Mouse (Mus musculus) stomach, embryonic 15.5 days (tissue): Measurements from ENCODE around the gene Calu. TPM values are rescaled to one million over a fixed set of nuclear protein-coding genes. Genes with fewer than 3 reads are reported as not detected.
"Not testable (repeated sequence)": the region's sequence is repeated elsewhere in the genome, so short reads cannot be mapped to it uniquely, and the experiment has no call there.

Experiments
- ATAC-seq: fragments of 200-750 bp; cut with Nextera tagmentation; 2 replicates; pipeline ENCODE4 v1.8.0; 2017; ENCODE audit warnings: low read depth, moderate number of reproducible peaks, moderate TSS enrichment; ENCODE audit not compliant: insufficient read depth, low FRiP score
- H3K27ac ChIP-seq: fragments of 300-500 bp; sonication (generic); 2 replicates; pipeline ENCODE4 v1.5.1; 2015; ENCODE audit warnings: mild to moderate bottlenecking, inconsistent platforms
- H3K27me3 ChIP-seq: fragments of 300-500 bp; sonication (generic); replicated peaks from 2 replicates; pipeline ENCODE4 v1.6.1; 2015; ENCODE audit warnings: inconsistent platforms
- H3K36me3 ChIP-seq: fragments of 300-500 bp; sonication (generic); 2 replicates; pipeline ENCODE4 v1.6.1; 2015; ENCODE audit warnings: inconsistent platforms
- H3K4me1 ChIP-seq: fragments of 300-500 bp; sonication (generic); 2 replicates; pipeline ENCODE4 v1.6.1; 2015; ENCODE audit warnings: inconsistent platforms
- H3K4me2 ChIP-seq: fragments of 300-500 bp; sonication (generic); 2 replicates; pipeline ENCODE4 v1.6.1; 2015; ENCODE audit warnings: mild to moderate bottlenecking, inconsistent platforms
- H3K4me3 ChIP-seq: fragments of 300-500 bp; sonication (generic); replicated peaks from 2 replicates; pipeline ENCODE4 v1.5.1; 2015; ENCODE audit warnings: inconsistent platforms
- H3K9ac ChIP-seq: fragments of 300-500 bp; sonication (generic); 2 replicates; pipeline ENCODE4 v1.6.1; 2015; ENCODE audit warnings: inconsistent platforms
- H3K9me3 ChIP-seq: fragments of 300-500 bp; sonication (generic); 2 replicates; pipeline ENCODE4 v1.6.1; 2016; ENCODE audit warnings: inconsistent platforms
- WGBS: fragments of 180-500 bp; shearing (Covaris S2); methylation state at CpG from one replicate; pipeline ENCODE4 v1.1.7; 2015; 5-methylcytosine and 5-hydroxymethylcytosine counted together
- polyA plus RNA-seq: library from polyadenylated mRNA; unstranded; fragments of >200 nt; fragmentation: Nextera tagmentation; extraction: Ambion mirVana; gene quantifications from 2 replicates; pipeline ENCODE4 v1.2.1, GENCODE M21; 2015

The Calu gene
- polyA plus RNA-seq, 1 experiment from 2014 or later = 327 TPM

GRCm38 (mm10) chr6:29365277-29365676 is 17.4 kb downstream of the Calu start:
- no peaks in the 10 kb centered on the region for H3K9me3 ChIP-seq

GRCm38 (mm10) chr6:29377386-29377785 is 29.5 kb downstream of the Calu start:
- H3K36me3 ChIP-seq = peaks cover 29% of the 10 kb centered on the region
- no peak for ATAC-seq
- no peaks in the 10 kb centered on the region for H3K4me1 ChIP-seq
- no peak overlapping the region for H3K4me2 ChIP-seq
- no peaks in the 10 kb centered on the region for H3K27me3 ChIP-seq
- no peak overlapping the region for H3K4me3 ChIP-seq
- H3K27ac ChIP-seq = no peak overlapping the region
- 91% methylated on average over 4 of the region's 4 CpGs for WGBS
- H3K9me3 ChIP-seq = no peaks in the 10 kb centered on the region
- H3K9ac ChIP-seq = no peak overlapping the region

More at GRCm38 (mm10) chr6:29365277-29365676, 17.4 kb downstream of the Calu start:
- WGBS = 86% methylated on average over 1 of the region's 1 CpGs
- H3K27me3 ChIP-seq = no peaks in the 10 kb centered on the region
- no peak overlapping the region for H3K4me3 ChIP-seq
- no peak for ATAC-seq
- no peaks in the 10 kb centered on the region for H3K4me1 ChIP-seq
- H3K27ac ChIP-seq = no peak overlapping the region
- H3K36me3 ChIP-seq = peaks cover 20% of the 10 kb centered on the region
- H3K4me2 ChIP-seq = no peak overlapping the region
- no peak overlapping the region for H3K9ac ChIP-seq

- ATAC-seq = no peak
- peaks cover 21% of the 10 kb centered on the region for H3K36me3 ChIP-seq
- WGBS = 92% methylated on average over 10 of the region's 10 CpGs
- H3K4me3 ChIP-seq = no peak overlapping the region
- no peaks in the 10 kb centered on the region for H3K4me1 ChIP-seq
- no peaks in the 10 kb centered on the region for H3K9me3 ChIP-seq
- no peak overlapping the region for H3K9ac ChIP-seq
- no peaks in the 10 kb centered on the region for H3K27me3 ChIP-seq
- H3K27ac ChIP-seq = no peak overlapping the region
- no peak overlapping the region for H3K4me2 ChIP-seq
Measured at GRCm38 (mm10) chr6:29378678-29379077, 30.8 kb downstream of the Calu start.

- H3K27ac ChIP-seq = no peak overlapping the region
- 91% methylated on average over 6 of the region's 6 CpGs for WGBS
- no peak for ATAC-seq
- H3K4me1 ChIP-seq = no peaks in the 10 kb centered on the region
- no peak overlapping the region for H3K4me2 ChIP-seq
- no peak overlapping the region for H3K9ac ChIP-seq
- H3K36me3 ChIP-seq = peaks cover 12% of the 10 kb centered on the region
- no peaks in the 10 kb centered on the region for H3K27me3 ChIP-seq
- H3K4me3 ChIP-seq = no peak overlapping the region
- no peaks in the 10 kb centered on the region for H3K9me3 ChIP-seq
Measured at GRCm38 (mm10) chr6:29379954-29380353, 32.1 kb downstream of the Calu start.

GRCm38 (mm10) chr6:29382442-29382841 is 34.6 kb downstream of the Calu start:
- Histone ChIP-seq H3K27ac (no peak overlapping the region), H3K9ac (no peak overlapping the region), H3K27me3 (no peaks in the 10 kb centered on the region), H3K4me1 (no peaks in the 10 kb centered on the region), H3K36me3 (no peaks in the 10 kb centered on the region), H3K9me3 (no peaks in the 10 kb centered on the region), H3K4me3 (no peak overlapping the region), H3K4me2 (no peak overlapping the region)
- 51% methylated on average over 2 of the region's 2 CpGs for WGBS
- no peak for ATAC-seq

GRCm38 (mm10) chr6:29388052-29388518 is 40.2 kb downstream of the Calu start, which contains the start of gene Opn1sw:
Gene Opn1sw (minus strand): TSS chr6:29388468.
- Histone ChIP-seq H3K36me3 (no peaks in the 10 kb centered on the region), H3K4me2 (peak within 1 kb of the TSS; percentile 58), H3K9me3 (no peaks in the 10 kb centered on the region), H3K27ac (peak within 1 kb of the TSS; percentile 80), H3K4me3 (peak within 1 kb of the TSS; percentile 42), H3K27me3 (no peaks in the 10 kb centered on the region), H3K4me1 (peaks cover 7% of the 10 kb centered on the region; the same call in 1 of the 2 replicates), H3K9ac (no peak within 1 kb of the TSS)
- ATAC-seq = peak; percentile 67; the same call in 1 of the 2 replicates
- WGBS = 4% methylated on average over 12 of the region's 12 CpGs

GRCm38 (mm10) chr6:29388606-29389080 is 40.8 kb downstream of the Calu start:
- no peak overlapping the region for H3K9ac ChIP-seq

GRCm38 (mm10) chr6:29389425-29389824 is 41.6 kb downstream of the Calu start:
- H3K4me2 ChIP-seq = no peak overlapping the region
- ATAC-seq = no peak
- no peaks in the 10 kb centered on the region for H3K9me3 ChIP-seq
- no peak overlapping the region for H3K9ac ChIP-seq
- no peak overlapping the region for H3K27ac ChIP-seq
- no peak overlapping the region for H3K4me3 ChIP-seq
- 55% methylated on average over 9 of the region's 9 CpGs for WGBS
- no peaks in the 10 kb centered on the region for H3K27me3 ChIP-seq
- peaks cover 7% of the 10 kb centered on the region; the same call in 1 of the 2 replicates for H3K4me1 ChIP-seq
- no peaks in the 10 kb centered on the region for H3K36me3 ChIP-seq

More at GRCm38 (mm10) chr6:29388606-29389080, 40.8 kb downstream of the Calu start:
- peak overlapping the region; percentile 58 for H3K4me2 ChIP-seq
- peak; percentile 88 for ATAC-seq
- WGBS = 14% methylated on average over 11 of the region's 11 CpGs
- no peaks in the 10 kb centered on the region for H3K36me3 ChIP-seq
- peaks cover 7% of the 10 kb centered on the region; the same call in 1 of the 2 replicates for H3K4me1 ChIP-seq
- no peaks in the 10 kb centered on the region for H3K27me3 ChIP-seq
- H3K4me3 ChIP-seq = peak overlapping the region; percentile 42
- peak overlapping the region; percentile 80 for H3K27ac ChIP-seq
- no peaks in the 10 kb centered on the region for H3K9me3 ChIP-seq

- not testable (repeated sequence) for H3K36me3 ChIP-seq, ATAC-seq, H3K4me1 ChIP-seq, H3K27ac ChIP-seq, H3K27me3 ChIP-seq, H3K4me3 ChIP-seq, H3K4me2 ChIP-seq, H3K9me3 ChIP-seq, H3K9ac ChIP-seq
- 74% methylated on average over 1 of the region's 1 CpGs for WGBS
Measured at GRCm38 (mm10) chr6:29390500-29390899, 42.6 kb downstream of the Calu start.

GRCm38 (mm10) chr6:29391241-29391640 is 43.4 kb downstream of the Calu start:
- not testable (repeated sequence) for H3K27ac ChIP-seq, ATAC-seq, H3K4me2 ChIP-seq, H3K9me3 ChIP-seq, H3K4me3 ChIP-seq, H3K9ac ChIP-seq, H3K36me3 ChIP-seq
- 0 out of 2 replicates have a peak, but pooled peaks cover 11% of the 10 kb centered on the region for H3K27me3 ChIP-seq
- H3K4me1 ChIP-seq = peaks cover 12% of the 10 kb centered on the region; the same call in 1 of the 2 replicates
- WGBS = 66% methylated on average over 8 of the region's 8 CpGs

- H3K36me3 ChIP-seq = no peaks in the 10 kb centered on the region
- no peak overlapping the region for H3K4me2 ChIP-seq
- WGBS = 64% methylated on average over 4 of the region's 4 CpGs
- no peak for ATAC-seq
- 0 out of 2 replicates have a peak, but pooled peaks cover 11% of the 10 kb centered on the region for H3K27me3 ChIP-seq
- H3K4me1 ChIP-seq = peaks cover 12% of the 10 kb centered on the region; the same call in 1 of the 2 replicates
- H3K9me3 ChIP-seq = no peaks in the 10 kb centered on the region
- H3K27ac ChIP-seq = no peak overlapping the region
- no peak overlapping the region for H3K4me3 ChIP-seq
- no peak overlapping the region for H3K9ac ChIP-seq
Measured at GRCm38 (mm10) chr6:29391802-29392201, 43.9 kb downstream of the Calu start.

- 0 out of 2 replicates have a peak, but pooled peaks cover 11% of the 10 kb centered on the region for H3K27me3 ChIP-seq
- WGBS = 64% methylated on average over 1 of the region's 1 CpGs
Measured at GRCm38 (mm10) chr6:29394286-29394685, 46.4 kb downstream of the Calu start.

More at GRCm38 (mm10) chr6:29394286-29394685, 46.4 kb downstream of the Calu start:
- Histone ChIP-seq H3K27ac (no peak overlapping the region), H3K9ac (no peak overlapping the region), H3K4me2 (no peak overlapping the region), H3K4me3 (no peak overlapping the region), H3K36me3 (no peaks in the 10 kb centered on the region), H3K4me1 (peaks cover 10% of the 10 kb centered on the region), H3K9me3 (no peaks in the 10 kb centered on the region)
- no peak for ATAC-seq
